Mouse (Mus musculus) lung, postnatal 0 days (tissue): ENCODE measurements around the gene Tanc1.

Source experiments
- CTCF ChIP-seq: IDR thresholded peaks from 2 replicates; pipeline ENCODE4 v1.5.1; 2016; ENCODE audit warnings: antibody characterized with exemption, mild to moderate bottlenecking
- EP300 ChIP-seq: IDR thresholded peaks from 2 replicates; pipeline ENCODE4 v1.6.1; 2016; ENCODE audit warnings: antibody characterized with exemption, mild to moderate bottlenecking, control low read depth

DNA sequence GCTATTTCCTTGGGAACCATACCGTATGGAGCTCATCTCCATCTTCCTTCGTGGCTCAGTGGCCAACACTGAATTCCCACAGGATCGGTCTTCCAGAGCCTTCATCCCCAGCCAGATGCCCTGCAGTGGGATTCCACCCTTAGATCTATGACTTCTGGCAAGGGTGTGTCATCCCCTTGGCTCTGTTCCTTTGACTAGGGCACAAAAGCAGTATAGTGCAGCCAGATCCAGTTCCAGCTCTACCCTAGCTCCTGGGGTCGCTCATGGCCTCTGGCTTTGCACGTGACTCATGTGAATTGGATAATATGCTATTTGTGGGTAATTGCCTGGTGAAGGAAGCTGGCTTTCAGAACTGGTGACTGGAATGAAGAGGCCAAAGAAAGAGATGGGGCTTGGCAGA is 126.5 kb downstream of the Tanc1 start:
- TF ChIP-seq CTCF (no peak), EP300 (no peak)
